Mouse (Mus musculus) megakaryocyte, embryonic 14.5 days (primary cell): Measurements from ENCODE around the gene Lemd1. TPM values are rescaled to one million over a fixed set of nuclear protein-coding genes. Genes with fewer than 3 reads are reported as not detected.

ENCODE experiments used
- H3K27me3 ChIP-seq: replicated peaks from 2 replicates; pipeline ENCODE3; 2012; ENCODE audit warnings: inconsistent platforms
- H3K36me3 ChIP-seq: replicated peaks from 2 replicates; pipeline ENCODE3; 2012; ENCODE audit warnings: low read length, inconsistent platforms, mixed read lengths
- H3K4me1 ChIP-seq: 2 replicates; pipeline ENCODE4 v1.6.1; 2012; ENCODE audit warnings: inconsistent platforms
- H3K4me3 ChIP-seq: replicated peaks from 2 replicates; pipeline ENCODE3; 2012; ENCODE audit warnings: moderate library complexity, mild to moderate bottlenecking, inconsistent platforms
- H3K9me3 ChIP-seq: 2 replicates; pipeline ENCODE4 v1.6.1; 2012; ENCODE audit warnings: inconsistent platforms
- FLI1 ChIP-seq: IDR thresholded peaks from 2 replicates; pipeline ENCODE4 v1.6.1; 2012; ENCODE audit warnings: low read length, inconsistent platforms, mixed read lengths
- GATA1 ChIP-seq: IDR thresholded peaks from 3 replicates; pipeline ENCODE4 v1.6.1; 2012; ENCODE audit warnings: mixed read lengths, low read length, inconsistent platforms, borderline replicate concordance
- polyA plus RNA-seq: library from polyadenylated mRNA; stranded (reverse); fragments of >175 nt; gene quantifications from 2 replicates; pipeline ENCODE4 v1.2.3, GENCODE M21; 2012; ENCODE audit warnings: low replicate concordance; ENCODE audit not compliant: insufficient read depth

Lemd1 gene
- polyA plus RNA-seq, result 2.3 TPM in 1 of 2 replicates, not detected in the other

DNA sequence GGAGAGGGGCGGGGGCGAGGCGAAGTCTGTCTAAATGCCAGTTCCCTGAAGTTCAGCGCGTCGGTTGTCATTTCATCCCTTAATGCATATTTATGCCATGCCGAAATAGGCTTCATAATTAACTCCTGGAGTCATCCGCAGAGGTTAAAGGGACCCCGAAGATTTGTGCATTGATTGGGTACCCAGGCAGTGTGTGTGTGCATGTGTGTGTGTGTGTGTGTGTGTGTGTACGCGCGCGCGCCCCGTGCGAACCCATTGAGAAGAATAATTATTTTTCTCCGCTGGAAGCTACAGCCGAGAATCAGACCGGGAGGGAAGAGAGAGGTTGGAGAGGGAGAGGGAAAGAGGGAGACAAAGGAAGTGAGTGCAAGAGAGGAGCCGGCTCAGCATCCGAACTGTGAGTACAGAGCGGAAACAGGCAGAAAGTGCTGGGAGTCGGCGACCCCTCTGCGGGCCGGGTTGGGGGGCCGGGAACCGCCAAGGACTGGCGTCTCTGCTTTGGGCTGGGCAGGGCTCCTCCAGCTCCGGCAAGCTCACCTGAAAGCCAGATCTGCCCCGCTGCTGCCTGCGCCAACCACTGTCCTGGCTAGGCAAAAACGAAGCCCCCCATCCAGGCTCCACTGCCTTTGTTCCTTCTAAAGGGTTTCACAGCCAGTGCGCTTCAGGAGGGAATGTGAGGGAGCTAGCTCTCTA lies at the start of gene Lemd1, which contains the start of gene AC124108.1:
Lemd1 (plus strand) TSS at position 339 of the 693 bp plus-strand sequence.
AC124108.1 (plus strand) TSS at position 365 of the 693 bp plus-strand sequence.
- Histone ChIP-seq H3K9me3 (no peaks in the 10 kb centered on the region), H3K4me3 (peak within 1 kb of the TSS; percentile 82), H3K27me3 (peaks cover 99% of the 10 kb centered on the region), H3K36me3 (no peaks in the 10 kb centered on the region), H3K4me1 (peaks cover 17% of the 10 kb centered on the region)
- no peak for TF ChIP-seq FLI1
- TF ChIP-seq GATA1, result no peak

DNA sequence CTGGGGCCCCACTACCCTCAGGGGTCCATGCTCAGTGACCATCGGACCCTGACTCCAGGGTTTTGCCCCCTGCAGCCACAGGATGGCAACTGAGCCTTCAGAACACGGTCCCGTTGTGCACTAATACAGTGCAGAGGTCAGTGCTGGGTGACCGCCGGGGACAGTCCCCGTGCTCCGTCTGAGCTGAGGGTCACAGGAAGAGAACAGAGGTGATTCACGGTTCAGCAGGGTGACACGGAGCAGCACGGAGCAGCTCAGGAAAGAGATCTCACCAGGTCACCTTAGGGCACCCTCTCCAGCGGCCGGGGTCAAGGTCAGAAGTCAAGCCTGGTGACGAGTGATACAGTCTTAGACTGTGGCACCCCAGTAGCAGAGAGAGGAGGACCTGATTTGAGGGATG lies 49.5 kb upstream of the Lemd1 start:
- Histone ChIP-seq H3K36me3 (no peaks in the 10 kb centered on the region), H3K4me1 (peaks cover 60% of the 10 kb centered on the region), H3K9me3 (0 out of 2 replicates have a peak, but pooled peaks cover 3% of the 10 kb centered on the region), H3K4me3 (no peak overlapping the region), H3K27me3 (peaks cover 74% of the 10 kb centered on the region)
- TF ChIP-seq FLI1 (no peak), GATA1 (no peak)

- peak overlapping the region; percentile 29 for H3K4me3 ChIP-seq
- H3K36me3 ChIP-seq, result no peaks in the 10 kb centered on the region
- peaks cover 66% of the 10 kb centered on the region for H3K4me1 ChIP-seq
- H3K27me3 ChIP-seq, result peaks cover 67% of the 10 kb centered on the region
- TF ChIP-seq GATA1, result no peak
- no peak for TF ChIP-seq FLI1
- 0 out of 2 replicates have a peak, but pooled peaks cover 3% of the 10 kb centered on the region for H3K9me3 ChIP-seq
Observed at GRCm38 (mm10) chr1:132143079-132143478, 48.2 kb upstream of the Lemd1 start.

- H3K36me3 ChIP-seq, result no peaks in the 10 kb centered on the region
- H3K4me1 ChIP-seq, result peaks cover 59% of the 10 kb centered on the region
- TF ChIP-seq FLI1, result no peak
- no peak for TF ChIP-seq GATA1
- no peak overlapping the region for H3K4me3 ChIP-seq
- H3K9me3 ChIP-seq, result 0 out of 2 replicates have a peak, but pooled peaks cover 3% of the 10 kb centered on the region
- H3K27me3 ChIP-seq, result peaks cover 63% of the 10 kb centered on the region
Observed at GRCm38 (mm10) chr1:132143730-132144129, 47.5 kb upstream of the Lemd1 start.

DNA sequence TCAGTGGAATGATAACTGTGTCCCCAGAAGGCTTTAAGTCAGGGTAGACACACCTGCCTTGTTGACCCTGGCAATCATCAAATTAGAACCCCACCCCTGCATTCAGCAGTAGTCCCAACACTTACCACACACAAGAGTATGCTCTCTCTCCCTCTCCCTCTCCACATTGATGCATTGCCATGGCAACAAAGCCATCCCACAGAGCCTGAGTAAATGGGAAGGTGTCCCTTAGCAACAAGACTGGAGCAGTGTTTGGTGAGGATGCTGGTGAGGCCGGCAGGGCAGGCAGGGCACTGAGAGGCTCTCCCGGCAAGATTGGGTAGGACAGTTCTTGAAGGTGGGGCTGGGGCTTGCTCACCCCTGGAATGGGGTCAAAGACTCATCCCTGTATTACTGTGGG lies 47.0 kb upstream of the Lemd1 start:
- no peak overlapping the region for H3K4me3 ChIP-seq
- 0 out of 2 replicates have a peak, but pooled peaks cover 3% of the 10 kb centered on the region for H3K9me3 ChIP-seq
- no peaks in the 10 kb centered on the region for H3K36me3 ChIP-seq
- no peak for TF ChIP-seq FLI1
- no peak for TF ChIP-seq GATA1
- peaks cover 62% of the 10 kb centered on the region for H3K27me3 ChIP-seq
- H3K4me1 ChIP-seq, result peaks cover 56% of the 10 kb centered on the region

DNA sequence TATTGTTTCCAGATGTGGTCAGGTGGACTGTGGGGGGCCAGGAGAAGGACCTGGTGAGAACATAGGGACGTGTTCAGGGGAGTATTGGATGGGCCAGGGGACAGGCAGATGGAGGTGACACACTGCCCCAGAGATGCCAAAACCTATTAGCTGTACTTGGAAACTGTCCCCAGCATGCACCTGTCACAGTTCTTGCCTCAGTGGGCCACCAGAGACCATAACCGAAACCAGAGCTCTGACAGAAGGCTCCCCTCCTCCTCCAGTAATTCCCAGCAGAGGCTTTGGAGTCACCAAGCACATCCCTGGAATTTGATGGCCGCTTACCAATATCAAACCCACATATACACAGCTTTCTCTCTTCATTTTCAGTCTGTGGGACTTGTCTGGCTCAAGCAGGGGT lies 46.4 kb upstream of the Lemd1 start:
- Histone ChIP-seq H3K36me3 (no peaks in the 10 kb centered on the region), H3K9me3 (0 out of 2 replicates have a peak, but pooled peaks cover 3% of the 10 kb centered on the region), H3K27me3 (peaks cover 61% of the 10 kb centered on the region), H3K4me1 (peaks cover 56% of the 10 kb centered on the region), H3K4me3 (no peak overlapping the region)
- no peak for TF ChIP-seq FLI1
- no peak for TF ChIP-seq GATA1

GRCm38 (mm10) chr1:132145973-132146685 lies 45.1 kb upstream of the Lemd1 start:
- peaks cover 57% of the 10 kb centered on the region for H3K4me1 ChIP-seq
- H3K36me3 ChIP-seq, result no peaks in the 10 kb centered on the region
- TF ChIP-seq FLI1, result no peak
- no peak for TF ChIP-seq GATA1
- H3K4me3 ChIP-seq, result no peak overlapping the region
- no peaks in the 10 kb centered on the region for H3K9me3 ChIP-seq
- peaks cover 53% of the 10 kb centered on the region for H3K27me3 ChIP-seq

GRCm38 (mm10) chr1:132149410-132149809 lies 41.8 kb upstream of the Lemd1 start:
- no peak for TF ChIP-seq FLI1
- TF ChIP-seq GATA1, result no peak
- Histone ChIP-seq H3K27me3 (peaks cover 43% of the 10 kb centered on the region), H3K9me3 (no peaks in the 10 kb centered on the region), H3K4me1 (peaks cover 48% of the 10 kb centered on the region), H3K4me3 (no peak overlapping the region), H3K36me3 (no peaks in the 10 kb centered on the region)

GRCm38 (mm10) chr1:132150171-132150570 lies 41.1 kb upstream of the Lemd1 start:
- TF ChIP-seq GATA1, result no peak
- no peak for TF ChIP-seq FLI1
- Histone ChIP-seq H3K36me3 (no peaks in the 10 kb centered on the region), H3K4me3 (no peak overlapping the region), H3K4me1 (peaks cover 48% of the 10 kb centered on the region), H3K9me3 (no peaks in the 10 kb centered on the region), H3K27me3 (peaks cover 38% of the 10 kb centered on the region)
